Mouse (Mus musculus) hindbrain, embryonic 13.5 days (tissue): Measurements from ENCODE around the gene Ccdc153. TPM values are rescaled to one million over a fixed set of nuclear protein-coding genes. Genes with fewer than 3 reads are reported as not detected.

Experiments
- ATAC-seq: fragments of 200-750 bp; cut with Nextera tagmentation; 2 replicates; pipeline ENCODE4 v1.8.0; 2017; ENCODE audit warnings: moderate TSS enrichment; ENCODE audit not compliant: low FRiP score
- H3K27ac ChIP-seq: fragments of 300-500 bp; sonication (generic); 2 replicates; pipeline ENCODE4 v1.5.1; 2015; ENCODE audit warnings: inconsistent platforms, mild to moderate bottlenecking, moderate library complexity
- H3K27me3 ChIP-seq: fragments of 300-500 bp; sonication (generic); 2 replicates; pipeline ENCODE4 v1.6.1; 2015; ENCODE audit warnings: mild to moderate bottlenecking, inconsistent platforms
- H3K36me3 ChIP-seq: fragments of 300-500 bp; sonication (generic); 2 replicates; pipeline ENCODE4 v1.6.1; 2015; ENCODE audit warnings: mild to moderate bottlenecking, inconsistent platforms
- H3K4me1 ChIP-seq: fragments of 300-500 bp; sonication (generic); replicated peaks from 2 replicates; pipeline ENCODE4 v1.6.1; 2015; ENCODE audit warnings: inconsistent platforms
- H3K4me2 ChIP-seq: fragments of 300-500 bp; sonication (generic); 2 replicates; pipeline ENCODE4 v1.6.1; 2015; ENCODE audit warnings: inconsistent platforms, mild to moderate bottlenecking, moderate library complexity
- H3K4me3 ChIP-seq: fragments of 300-500 bp; sonication (generic); 2 replicates; pipeline ENCODE4 v1.5.1; 2015; ENCODE audit warnings: mild to moderate bottlenecking, inconsistent platforms
- H3K9ac ChIP-seq: fragments of 300-500 bp; sonication (generic); 2 replicates; pipeline ENCODE4 v1.6.1; 2015; ENCODE audit warnings: mild to moderate bottlenecking, inconsistent platforms
- H3K9me3 ChIP-seq: fragments of 300-500 bp; sonication (generic); 2 replicates; pipeline ENCODE4 v1.6.1; 2016; ENCODE audit warnings: inconsistent platforms
- WGBS: fragments of 180-500 bp; shearing (Covaris S2); methylation state at CpG from one replicate; pipeline ENCODE4 v1.1.7; 2015; 5-methylcytosine and 5-hydroxymethylcytosine counted together
- polyA plus RNA-seq: library from polyadenylated mRNA; unstranded; fragments of >200 nt; fragmentation: Nextera tagmentation; extraction: Ambion mirVana; gene quantifications from 2 replicates; pipeline ENCODE4 v1.2.1, GENCODE M21; 2015

Ccdc153 gene
- polyA plus RNA-seq, 1 experiment from 2014 or later = not detected

DNA sequence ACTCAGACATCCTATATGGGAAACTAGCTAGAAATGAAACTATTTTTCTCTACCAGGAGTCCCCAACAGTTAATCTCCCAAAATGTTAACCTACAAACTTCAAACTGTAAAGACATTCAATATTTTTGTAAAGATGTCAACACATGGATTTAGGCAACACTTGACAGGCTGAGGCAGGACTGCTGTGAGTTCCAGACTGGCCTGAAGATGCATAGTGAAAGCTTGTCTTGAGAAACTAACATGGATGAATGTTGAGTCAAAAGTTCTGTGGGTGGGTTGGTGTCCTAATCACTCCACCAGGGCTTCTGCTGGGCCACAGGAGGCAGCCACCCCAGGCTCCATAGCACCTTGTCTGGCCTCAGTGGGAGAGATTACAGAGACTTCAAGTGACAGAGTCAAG lies 8.9 kb upstream of the Ccdc153 start:
- no peak for ATAC-seq
- H3K4me3 ChIP-seq = peak overlapping the region; percentile 67
- H3K36me3 ChIP-seq = no peaks in the 10 kb centered on the region
- H3K9me3 ChIP-seq = no peaks in the 10 kb centered on the region
- peak overlapping the region; percentile 80 for H3K4me2 ChIP-seq
- H3K27ac ChIP-seq = no peak overlapping the region
- H3K9ac ChIP-seq = peak overlapping the region; percentile 84; the same call in 1 of the 2 replicates
- peaks cover 28% of the 10 kb centered on the region for H3K4me1 ChIP-seq
- no peaks in the 10 kb centered on the region for H3K27me3 ChIP-seq

DNA sequence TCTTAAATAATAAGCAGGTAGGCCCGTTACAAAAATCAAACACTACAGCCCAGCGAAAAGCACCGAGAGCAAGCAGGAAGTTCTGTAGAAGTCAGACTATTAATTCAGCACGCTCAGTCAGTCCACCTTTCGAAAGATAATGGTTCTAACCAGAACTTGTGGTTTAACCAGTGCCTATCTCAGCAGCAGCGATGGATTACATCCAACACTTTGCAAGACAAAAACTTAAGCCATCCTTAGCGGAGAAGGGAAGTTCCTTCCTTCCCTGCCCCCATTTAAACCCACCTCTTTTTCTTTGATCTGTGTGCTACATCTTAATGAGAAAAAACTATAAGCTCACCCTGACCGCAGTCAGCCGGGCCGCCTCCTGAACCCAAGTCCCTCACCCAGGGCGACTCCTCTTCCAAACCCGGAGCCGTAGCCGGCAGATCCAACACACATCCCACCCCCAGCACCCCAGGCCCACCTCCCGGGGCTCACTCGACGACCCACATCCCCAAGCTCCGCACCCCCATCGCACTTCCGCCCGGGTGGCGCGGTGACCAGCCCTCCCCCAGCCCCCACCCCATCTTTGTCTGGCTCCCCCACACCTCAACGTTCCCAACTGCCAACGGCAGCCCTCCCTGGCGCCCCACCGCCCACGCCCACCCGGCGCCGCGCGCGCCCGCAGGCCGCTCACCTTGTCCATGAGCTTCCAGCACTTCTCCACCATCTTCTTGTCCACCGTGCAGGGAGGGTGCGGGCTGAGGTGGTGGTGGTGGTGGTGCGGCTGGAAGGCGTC lies 7.3 kb upstream of the Ccdc153 start:
- ATAC-seq = peak; percentile 85
- no peaks in the 10 kb centered on the region for H3K27me3 ChIP-seq
- no peaks in the 10 kb centered on the region for H3K9me3 ChIP-seq
- no peaks in the 10 kb centered on the region for H3K36me3 ChIP-seq
- H3K4me3 ChIP-seq = peak overlapping the region; percentile 67
- peaks cover 28% of the 10 kb centered on the region for H3K4me1 ChIP-seq
- H3K27ac ChIP-seq = peak overlapping the region; percentile 97
- under 1% methylated on average over 40 of the region's 40 CpGs for WGBS
- peak overlapping the region; percentile 80 for H3K4me2 ChIP-seq
- H3K9ac ChIP-seq = peak overlapping the region; percentile 84

DNA sequence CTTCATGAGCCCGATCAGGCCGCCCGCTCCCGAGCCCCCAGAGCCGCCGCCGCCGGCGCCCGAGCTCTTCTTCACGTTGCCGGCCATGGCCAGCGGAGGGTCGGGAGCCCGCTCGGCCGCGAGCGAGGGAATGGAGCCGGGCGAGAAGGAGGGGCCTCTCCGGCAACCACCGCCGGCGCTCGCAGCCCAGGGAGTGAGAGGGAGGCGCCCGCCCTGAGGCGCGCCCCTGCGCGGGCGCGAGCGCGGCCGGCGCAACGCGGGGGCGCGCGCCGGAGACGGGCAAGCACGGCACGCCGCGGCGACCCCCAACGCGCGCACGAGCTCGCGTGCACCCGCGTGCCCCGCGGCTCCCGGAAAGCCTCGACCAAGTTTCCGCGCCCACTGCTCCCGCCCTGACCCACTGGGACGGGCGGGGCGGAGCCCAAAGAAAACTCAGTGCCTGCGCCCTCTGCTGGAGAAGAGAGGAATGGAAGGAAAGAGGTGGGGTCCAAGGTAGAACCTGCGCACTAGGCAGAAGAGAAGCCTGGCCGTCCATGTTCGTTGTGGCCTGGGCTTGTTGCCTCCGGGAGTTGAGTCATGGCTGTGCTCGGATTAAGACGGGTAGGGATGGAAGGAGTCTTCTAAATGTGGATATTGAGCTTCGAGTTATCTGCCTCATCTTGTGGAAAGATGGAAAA lies 6.5 kb upstream of the Ccdc153 start, which contains the start of gene Cbl:
Gene Cbl (minus strand): TSS at position 248 of the 677 bp plus-strand sequence.
- Histone ChIP-seq H3K27ac (peak within 1 kb of the TSS; percentile 97), H3K27me3 (no peaks in the 10 kb centered on the region), H3K9me3 (no peaks in the 10 kb centered on the region), H3K4me2 (peak within 1 kb of the TSS; percentile 80), H3K9ac (peak within 1 kb of the TSS; percentile 84), H3K4me3 (peak within 1 kb of the TSS; percentile 67), H3K4me1 (peaks cover 28% of the 10 kb centered on the region), H3K36me3 (no peaks in the 10 kb centered on the region)
- under 1% methylated on average over 76 of the region's 76 CpGs for WGBS
- peak; percentile 94 for ATAC-seq

DNA sequence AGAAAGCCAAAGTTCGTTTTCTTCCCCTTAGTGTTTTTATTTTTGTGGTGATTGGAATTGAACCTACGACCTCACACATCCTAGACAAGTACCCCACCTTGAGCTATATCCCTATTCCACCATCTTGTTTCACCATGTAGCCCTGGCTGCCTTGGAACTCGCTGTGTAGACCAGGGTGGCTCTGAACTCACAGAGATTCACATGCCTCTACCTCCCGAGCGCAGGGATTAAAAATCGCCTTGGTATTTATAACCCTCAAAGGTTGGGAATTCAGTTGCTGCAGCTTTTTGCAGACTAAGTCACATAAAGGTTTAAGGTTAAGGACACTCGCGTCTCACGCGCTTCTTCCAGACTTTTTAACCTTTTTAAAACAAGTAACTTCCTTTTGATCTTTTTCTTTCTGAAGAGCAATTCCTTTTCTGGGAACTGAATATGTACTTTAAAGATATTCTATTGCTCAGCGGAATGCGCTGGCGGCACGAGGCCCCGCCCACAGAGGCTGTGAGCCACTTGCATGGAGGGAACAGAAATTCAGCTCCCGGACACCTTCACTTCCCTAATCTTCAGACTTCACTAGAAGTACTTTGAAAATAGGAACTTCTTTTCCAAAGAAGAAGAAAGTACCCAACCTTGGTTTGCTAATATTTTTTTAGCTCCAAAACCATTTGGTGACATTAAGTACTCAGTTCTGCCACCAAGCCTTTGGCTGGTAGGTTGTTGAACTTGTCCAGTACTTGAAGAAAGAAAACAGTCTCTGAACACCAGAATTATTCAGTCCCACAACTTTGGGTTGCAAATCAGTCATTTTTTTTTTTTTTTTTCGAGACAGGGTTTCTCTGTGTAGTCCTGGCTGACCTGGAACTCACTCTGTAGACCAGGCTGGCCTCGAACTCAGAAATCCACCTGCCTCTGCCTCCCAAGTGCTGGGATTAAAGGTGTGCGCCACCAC lies 5.7 kb upstream of the Ccdc153 start:
- Histone ChIP-seq H3K27ac (peak overlapping the region; percentile 97; the same call in 1 of the 2 replicates), H3K27me3 (no peaks in the 10 kb centered on the region), H3K9me3 (no peaks in the 10 kb centered on the region), H3K4me1 (peaks cover 24% of the 10 kb centered on the region), H3K4me2 (peak overlapping the region; percentile 52), H3K9ac (0 out of 2 replicates have a peak overlapping the region, but pooled peaks have one; percentile 24), H3K4me3 (peak overlapping the region; percentile 67), H3K36me3 (no peaks in the 10 kb centered on the region)
- ATAC-seq = peak; percentile 55
- WGBS = 26% methylated on average over 19 of the region's 19 CpGs

DNA sequence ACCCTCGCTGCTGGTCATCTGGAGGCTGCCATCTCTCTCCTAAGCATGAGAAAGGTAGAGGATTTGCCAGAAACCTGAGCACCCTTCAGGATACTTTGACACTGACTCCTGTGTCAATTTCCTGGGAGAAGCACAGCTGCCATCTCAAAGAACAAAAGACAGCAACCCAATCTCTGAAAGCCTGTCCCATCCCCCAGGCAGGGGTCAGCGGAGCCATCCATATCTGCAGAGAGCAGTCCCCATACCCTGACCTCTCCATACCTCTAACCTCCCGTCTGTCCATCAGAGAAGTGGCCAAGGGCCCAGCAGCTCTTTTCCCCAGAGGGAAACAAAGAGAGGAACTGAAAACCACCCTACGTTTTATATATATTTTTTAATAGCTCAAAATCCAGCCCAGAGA lies 3.9 kb upstream of the Ccdc153 start:
- Histone ChIP-seq H3K4me1 (peaks cover 13% of the 10 kb centered on the region), H3K9me3 (no peaks in the 10 kb centered on the region), H3K4me3 (no peak overlapping the region), H3K27me3 (no peaks in the 10 kb centered on the region), H3K4me2 (no peak overlapping the region), H3K36me3 (no peaks in the 10 kb centered on the region), H3K9ac (no peak overlapping the region), H3K27ac (no peak overlapping the region)
- WGBS = 52% methylated on average over 4 of the region's 4 CpGs
- ATAC-seq = no peak

DNA sequence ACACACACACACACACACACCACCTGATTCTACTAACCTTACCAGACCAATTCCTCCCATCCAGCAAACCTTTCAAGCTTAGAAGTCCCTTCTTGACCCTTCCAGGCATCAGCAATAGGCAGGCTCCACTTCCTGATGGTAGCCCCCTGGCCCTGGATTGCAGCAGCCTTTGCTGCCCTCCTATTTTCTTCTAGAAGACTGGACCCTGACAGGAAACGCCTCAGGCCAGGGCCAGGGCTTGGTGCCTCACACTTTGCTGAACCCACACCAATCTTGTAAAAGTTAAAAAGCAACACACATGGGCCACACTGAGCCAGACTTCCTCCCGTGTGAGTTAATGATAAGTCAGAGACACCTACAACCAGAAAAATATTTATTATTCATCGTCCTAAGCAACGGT lies 3.3 kb upstream of the Ccdc153 start:
- H3K4me1 ChIP-seq = peaks cover 8% of the 10 kb centered on the region
- 82% methylated on average over 4 of the region's 4 CpGs for WGBS
- ATAC-seq = no peak
- H3K4me3 ChIP-seq = no peak overlapping the region
- no peaks in the 10 kb centered on the region for H3K9me3 ChIP-seq
- H3K27me3 ChIP-seq = no peaks in the 10 kb centered on the region
- no peak overlapping the region for H3K4me2 ChIP-seq
- H3K27ac ChIP-seq = no peak overlapping the region
- no peak overlapping the region for H3K9ac ChIP-seq
- H3K36me3 ChIP-seq = no peaks in the 10 kb centered on the region

DNA sequence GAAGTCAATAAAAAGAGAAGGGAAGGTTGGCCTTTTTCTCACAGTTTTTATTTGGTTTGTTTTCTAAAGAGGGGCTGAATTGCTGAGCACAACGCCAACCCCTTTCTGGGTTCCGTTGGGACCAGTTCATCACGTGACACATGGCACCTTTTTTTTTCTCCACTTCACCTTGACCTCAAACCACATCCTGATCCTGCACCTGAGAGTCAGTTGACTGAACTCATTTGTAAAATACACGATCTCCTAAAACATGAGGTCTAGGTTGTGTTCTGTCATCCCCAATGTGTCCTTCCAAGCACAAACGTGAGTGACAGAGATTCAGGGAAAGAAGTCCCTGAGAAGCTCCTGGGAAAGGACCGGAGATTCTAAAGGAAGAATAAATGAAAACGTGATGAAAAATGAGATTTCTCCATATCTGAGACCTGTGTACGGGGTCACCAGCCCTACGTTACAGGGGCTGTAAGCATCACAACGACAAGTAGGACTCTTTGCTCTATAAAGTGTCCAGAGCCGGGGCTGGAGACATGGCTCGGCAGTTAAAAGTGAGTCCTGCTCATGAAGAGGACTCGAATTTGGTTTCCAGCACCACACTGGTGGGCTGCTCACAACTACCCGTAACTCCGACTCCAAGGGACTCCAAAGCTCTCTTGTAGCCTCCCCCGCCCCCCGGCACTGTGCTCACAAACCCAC lies 1.8 kb upstream of the Ccdc153 start:
- Histone ChIP-seq H3K27me3 (no peaks in the 10 kb centered on the region), H3K9me3 (no peaks in the 10 kb centered on the region), H3K36me3 (no peaks in the 10 kb centered on the region), H3K4me2 (no peak overlapping the region), H3K4me3 (no peak overlapping the region), H3K4me1 (no peaks in the 10 kb centered on the region), H3K27ac (no peak overlapping the region), H3K9ac (no peak overlapping the region)
- no peak for ATAC-seq
- WGBS = 81% methylated on average over 17 of the region's 17 CpGs

DNA sequence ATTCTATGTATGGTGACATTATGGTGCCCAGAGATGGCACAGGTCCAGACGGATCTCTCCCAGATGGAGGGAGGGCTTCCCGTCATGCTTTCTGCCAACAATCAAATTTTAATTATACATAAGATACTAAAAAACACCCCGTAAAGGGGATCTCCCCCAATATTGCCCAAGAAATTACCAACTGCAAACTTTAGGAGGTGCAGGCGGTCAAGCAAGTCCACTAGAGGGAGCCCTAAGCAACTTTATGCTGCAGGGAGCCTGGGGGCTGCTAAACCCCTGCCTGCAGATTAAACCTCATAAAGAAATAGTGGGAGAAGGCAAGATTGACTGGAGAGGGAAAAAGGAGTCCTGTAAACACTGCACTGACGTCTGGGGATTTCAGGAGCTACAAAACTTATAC lies 1.0 kb upstream of the Ccdc153 start:
- WGBS = 14% methylated on average over 5 of the region's 5 CpGs
- Histone ChIP-seq H3K9me3 (no peaks in the 10 kb centered on the region), H3K27me3 (no peaks in the 10 kb centered on the region), H3K36me3 (no peaks in the 10 kb centered on the region), H3K9ac (no peak overlapping the region), H3K4me2 (no peak overlapping the region), H3K4me1 (no peaks in the 10 kb centered on the region), H3K4me3 (no peak overlapping the region), H3K27ac (no peak overlapping the region)
- no peak for ATAC-seq

DNA sequence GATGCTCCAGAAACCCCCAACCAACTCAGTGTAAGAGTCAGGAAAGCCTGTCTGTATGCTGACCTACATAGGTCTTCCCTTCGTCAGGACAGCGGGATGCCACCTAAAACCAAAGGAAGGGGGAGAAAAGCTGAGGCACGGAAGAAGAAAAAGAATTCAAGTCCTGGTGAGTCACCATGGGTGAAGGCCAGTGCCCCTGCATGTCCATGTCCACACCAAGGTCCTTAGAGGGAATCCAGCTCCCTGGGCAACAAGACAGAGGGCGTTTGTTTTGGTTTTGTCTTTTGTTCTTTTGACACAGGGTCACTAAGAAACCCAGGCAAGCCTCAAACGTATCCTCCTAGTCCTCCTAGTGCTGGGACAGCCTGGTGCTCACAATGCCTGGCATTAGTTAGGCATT lies 435 bp downstream of the Ccdc153 start:
- Histone ChIP-seq H3K9ac (no peak overlapping the region), H3K4me1 (no peaks in the 10 kb centered on the region), H3K4me2 (no peak overlapping the region), H3K9me3 (no peaks in the 10 kb centered on the region), H3K4me3 (no peak overlapping the region), H3K27me3 (no peaks in the 10 kb centered on the region), H3K36me3 (no peaks in the 10 kb centered on the region), H3K27ac (no peak overlapping the region)
- ATAC-seq = no peak
- WGBS = 39% methylated on average over 5 of the region's 5 CpGs

DNA sequence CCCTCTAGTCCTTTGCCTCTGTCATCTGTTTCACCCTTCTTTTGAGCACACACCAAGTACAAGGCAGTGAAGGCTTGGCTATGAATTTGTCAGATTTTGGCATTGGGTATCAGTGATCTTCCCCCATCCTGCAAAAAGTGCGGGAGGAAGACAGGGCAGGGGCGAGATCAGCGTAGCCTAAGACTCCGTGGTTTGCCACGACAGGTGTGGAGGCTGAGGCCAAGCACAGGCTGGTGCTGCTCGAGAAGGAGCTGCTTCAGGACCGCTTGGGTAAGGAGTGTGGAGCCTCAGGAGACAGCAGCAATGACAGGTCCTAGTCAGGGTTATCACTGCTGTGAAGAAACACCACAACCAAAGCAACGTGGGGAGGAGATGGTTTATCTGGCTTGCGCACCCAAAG lies 942 bp downstream of the Ccdc153 start:
- no peak for ATAC-seq
- 79% methylated on average over 9 of the region's 9 CpGs for whole genome bisulfite sequencing

DNA sequence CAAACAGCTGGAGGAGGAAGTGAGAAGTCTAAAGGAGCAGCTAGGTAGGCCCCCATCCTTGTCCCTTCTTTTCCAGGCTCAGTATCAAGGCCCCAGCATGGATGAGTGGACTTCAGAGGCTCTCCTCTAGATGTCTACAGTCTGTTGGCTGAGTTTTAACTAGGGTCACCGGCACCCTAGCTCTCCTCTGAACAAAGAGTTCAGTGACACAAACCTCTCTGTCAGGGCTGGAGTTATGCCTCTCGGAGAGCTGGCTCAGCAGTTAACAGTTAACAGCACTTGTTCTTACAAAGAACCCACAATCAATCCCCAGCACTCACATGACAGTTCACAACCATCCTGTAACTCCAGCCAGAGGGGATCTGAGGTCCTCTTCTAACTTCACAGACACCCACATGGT lies 3.1 kb downstream of the Ccdc153 start:
- Histone ChIP-seq H3K36me3 (no peaks in the 10 kb centered on the region), H3K4me3 (no peak overlapping the region), H3K4me1 (no peaks in the 10 kb centered on the region), H3K9ac (no peak overlapping the region), H3K9me3 (no peaks in the 10 kb centered on the region), H3K27me3 (0 out of 2 replicates have a peak, but pooled peaks cover 10% of the 10 kb centered on the region), H3K27ac (no peak overlapping the region), H3K4me2 (no peak overlapping the region)
- ATAC-seq = no peak
- 51% methylated on average over 2 of the region's 2 CpGs for WGBS

More for the DNA sequence above, 942 bp downstream of the Ccdc153 start:
- H3K9me3 ChIP-seq = no peaks in the 10 kb centered on the region
- no peak overlapping the region for H3K4me3 ChIP-seq
- H3K36me3 ChIP-seq = no peaks in the 10 kb centered on the region
- H3K9ac ChIP-seq = no peak overlapping the region
- no peak overlapping the region for H3K27ac ChIP-seq
- H3K27me3 ChIP-seq = no peaks in the 10 kb centered on the region
- no peaks in the 10 kb centered on the region for H3K4me1 ChIP-seq
- H3K4me2 ChIP-seq = no peak overlapping the region
